Mouse (Mus musculus) hindbrain, embryonic 11.5 days (tissue): ENCODE data around the gene Clmp. TPM values are rescaled to one million over a fixed set of nuclear protein-coding genes. Genes with fewer than 3 reads are reported as not detected.
"Not testable (repeated sequence)": the region's sequence is repeated elsewhere in the genome, so short reads cannot be mapped to it uniquely, and the experiment has no call there.

Source experiments
- ATAC-seq: fragments of 200-750 bp; cut with Nextera tagmentation; 2 replicates; pipeline ENCODE4 v1.8.0; 2017; ENCODE audit warnings: mild to moderate bottlenecking, moderate TSS enrichment, moderate library complexity; ENCODE audit not compliant: low FRiP score
- DNase-seq: peaks from one replicate; pipeline ENCODE4 v3.0.0-alpha.2; 2015; ENCODE audit warnings: low spot score
- H3K27ac ChIP-seq: fragments of 300-500 bp; sonication (generic); 2 replicates; pipeline ENCODE4 v1.5.1; 2014; ENCODE audit warnings: mild to moderate bottlenecking, low read depth, low read length
- H3K27me3 ChIP-seq: fragments of 300-500 bp; sonication (generic); 2 replicates; pipeline ENCODE4 v1.6.1; 2014; ENCODE audit warnings: mild to moderate bottlenecking, low read length, moderate library complexity, mixed read lengths; ENCODE audit not compliant: control insufficient read depth, insufficient read depth
- H3K36me3 ChIP-seq: fragments of 300-500 bp; sonication (generic); 2 replicates; pipeline ENCODE4 v1.6.1; 2014; ENCODE audit warnings: mild to moderate bottlenecking, low read length, moderate library complexity, mixed read lengths; ENCODE audit not compliant: control insufficient read depth, insufficient read depth
- H3K4me1 ChIP-seq: fragments of 300-500 bp; sonication (generic); replicated peaks from 2 replicates; pipeline ENCODE4 v1.6.1; 2014; ENCODE audit warnings: low read length, mixed read lengths; ENCODE audit not compliant: control insufficient read depth, insufficient read depth
- H3K4me2 ChIP-seq: fragments of 300-500 bp; sonication (generic); replicated peaks from 2 replicates; pipeline ENCODE4 v1.6.1; 2014; ENCODE audit warnings: mild to moderate bottlenecking, low read depth, low read length
- H3K4me3 ChIP-seq: fragments of 300-500 bp; sonication (generic); 2 replicates; pipeline ENCODE4 v1.5.1; 2014; ENCODE audit warnings: low read depth, low read length
- H3K9ac ChIP-seq: fragments of 300-500 bp; sonication (generic); 2 replicates; pipeline ENCODE4 v1.6.1; 2014; ENCODE audit warnings: low read depth, low read length
- H3K9me3 ChIP-seq: fragments of 300-500 bp; sonication (generic); 2 replicates; pipeline ENCODE4 v1.6.1; 2016; ENCODE audit warnings: low read length; ENCODE audit not compliant: control insufficient read depth
- WGBS: fragments of 180-500 bp; shearing (Covaris S2); extraction: QIAGEN DNeasy Blood & Tissue Kit; methylation state at CpG from one replicate; pipeline ENCODE4 v1.1.7; 2014; 5-methylcytosine and 5-hydroxymethylcytosine counted together
- polyA plus RNA-seq: library from polyadenylated mRNA; unstranded; fragments of >200 nt; fragmentation: Nextera tagmentation; extraction: Ambion mirVana; gene quantifications from 2 replicates; pipeline ENCODE4 v1.2.1, GENCODE M21; 2014

Gene Clmp
- polyA plus RNA-seq, 1 experiment from 2014 or later = 45.6 TPM

DNA sequence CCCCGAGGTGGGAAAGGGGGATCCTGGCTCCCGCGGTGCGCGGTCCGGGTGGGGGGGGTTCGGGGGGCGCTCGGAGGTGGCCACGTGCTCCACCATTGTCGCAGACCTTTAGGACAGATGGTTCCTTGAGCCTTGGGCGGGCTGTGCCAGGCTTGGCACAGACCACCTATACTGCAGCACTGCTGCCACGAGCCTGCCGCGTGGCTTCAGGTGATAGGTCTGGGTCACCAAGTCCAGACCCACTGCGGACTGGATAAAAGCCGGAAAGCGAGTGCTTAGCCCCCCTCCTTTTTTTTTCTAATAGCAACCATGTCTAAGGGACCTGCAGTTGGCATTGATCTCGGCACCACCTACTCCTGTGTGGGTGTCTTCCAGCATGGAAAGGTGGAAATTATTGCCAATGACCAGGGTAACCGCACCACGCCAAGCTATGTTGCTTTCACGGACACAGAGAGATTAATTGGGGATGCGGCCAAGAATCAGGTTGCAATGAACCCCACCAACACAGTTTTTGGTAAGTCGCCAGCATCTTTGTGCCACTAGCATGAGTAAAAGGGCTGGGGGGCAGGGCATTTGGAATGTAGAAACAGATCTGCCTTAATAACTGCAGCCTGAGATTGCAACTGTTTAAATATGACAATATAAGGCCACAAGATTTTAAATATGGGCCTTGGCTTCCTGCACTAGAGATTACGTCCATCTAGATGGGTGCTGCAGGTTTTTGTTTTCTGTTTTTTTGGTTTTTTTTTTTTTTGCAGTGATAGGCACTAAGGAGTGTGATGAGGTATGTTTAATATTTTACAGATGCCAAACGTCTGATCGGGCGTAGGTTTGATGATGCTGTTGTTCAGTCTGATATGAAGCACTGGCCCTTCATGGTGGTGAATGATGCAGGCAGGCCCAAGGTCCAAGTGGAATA lies 116.1 kb downstream of the Clmp start:
- peak; percentile 51 for DNase-seq
- H3K9me3 ChIP-seq, H3K36me3 ChIP-seq, H3K4me1 ChIP-seq, H3K27me3 ChIP-seq: not testable (repeated sequence)
- peak overlapping the region; percentile 98 for H3K27ac ChIP-seq
- H3K9ac ChIP-seq = peak overlapping the region; percentile 99
- H3K4me2 ChIP-seq = peak overlapping the region; percentile 74
- ATAC-seq = peak; percentile 34
- WGBS = 1% methylated on average over 23 of the region's 28 CpGs
- peak overlapping the region; percentile 83 for H3K4me3 ChIP-seq

DNA sequence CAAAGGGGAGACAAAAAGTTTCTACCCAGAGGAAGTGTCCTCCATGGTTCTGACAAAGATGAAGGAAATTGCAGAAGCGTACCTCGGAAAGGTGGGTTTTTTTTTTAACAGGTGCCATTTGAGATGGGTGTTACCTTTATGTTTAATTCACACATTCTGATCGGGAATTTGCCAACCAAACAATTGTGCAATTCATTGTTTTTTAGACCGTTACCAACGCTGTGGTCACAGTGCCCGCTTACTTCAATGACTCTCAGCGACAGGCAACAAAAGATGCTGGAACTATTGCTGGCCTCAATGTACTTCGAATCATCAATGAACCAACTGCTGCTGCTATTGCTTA lies 116.7 kb downstream of the Clmp start:
- not testable (repeated sequence) for H3K4me1 ChIP-seq, H3K27me3 ChIP-seq, DNase-seq, H3K9me3 ChIP-seq, H3K36me3 ChIP-seq, H3K27ac ChIP-seq, ATAC-seq
- H3K4me2 ChIP-seq = peak overlapping the region; percentile 74
- WGBS = 5% methylated on average over 8 of the region's 8 CpGs
- peak overlapping the region; percentile 99 for H3K9ac ChIP-seq
- H3K4me3 ChIP-seq = peak overlapping the region; percentile 83

- H3K4me2 ChIP-seq, H3K4me1 ChIP-seq, H3K4me3 ChIP-seq: not testable (repeated sequence)
Observed at GRCm38 (mm10) chr9:40804576-40804975, 118.8 kb downstream of the Clmp start.

GRCm38 (mm10) chr9:40805263-40805662 lies 119.5 kb downstream of the Clmp start:
- no peak overlapping the region for H3K9ac ChIP-seq
- DNase-seq (peak; percentile 82), ATAC-seq (no peak)
- WGBS = 32% methylated on average over 2 of the region's 2 CpGs
- H3K27ac ChIP-seq = no peak overlapping the region
- no peaks in the 10 kb centered on the region; the same call in 1 of the 2 replicates for H3K4me1 ChIP-seq
- no peaks in the 10 kb centered on the region; the same call in 1 of the 2 replicates for H3K36me3 ChIP-seq
- H3K9me3 ChIP-seq = no peaks in the 10 kb centered on the region
- H3K4me2 ChIP-seq = no peak overlapping the region
- H3K4me3 ChIP-seq = no peak overlapping the region
- H3K27me3 ChIP-seq = no peaks in the 10 kb centered on the region

More at GRCm38 (mm10) chr9:40804576-40804975, 118.8 kb downstream of the Clmp start:
- not testable (repeated sequence) for H3K27me3 ChIP-seq, DNase-seq, H3K36me3 ChIP-seq, H3K9ac ChIP-seq, H3K9me3 ChIP-seq, H3K27ac ChIP-seq, ATAC-seq
- 71% methylated on average over 3 of the region's 3 CpGs for WGBS

- 30% methylated on average over 5 of the region's 5 CpGs for WGBS
- Histone ChIP-seq H3K36me3 (no peaks in the 10 kb centered on the region; the same call in 1 of the 2 replicates), H3K4me2 (no peak overlapping the region), H3K4me3 (no peak overlapping the region), H3K4me1 (no peaks in the 10 kb centered on the region; the same call in 1 of the 2 replicates), H3K27ac (peak overlapping the region; percentile 30; the same call in 1 of the 2 replicates), H3K9me3 (no peaks in the 10 kb centered on the region), H3K27me3 (no peaks in the 10 kb centered on the region), H3K9ac (no peak overlapping the region)
- ATAC-seq = peak; percentile 25; the same call in 1 of the 2 replicates
- peak; percentile 74 for DNase-seq
Observed at GRCm38 (mm10) chr9:40806440-40807288, 120.9 kb downstream of the Clmp start.

DNA sequence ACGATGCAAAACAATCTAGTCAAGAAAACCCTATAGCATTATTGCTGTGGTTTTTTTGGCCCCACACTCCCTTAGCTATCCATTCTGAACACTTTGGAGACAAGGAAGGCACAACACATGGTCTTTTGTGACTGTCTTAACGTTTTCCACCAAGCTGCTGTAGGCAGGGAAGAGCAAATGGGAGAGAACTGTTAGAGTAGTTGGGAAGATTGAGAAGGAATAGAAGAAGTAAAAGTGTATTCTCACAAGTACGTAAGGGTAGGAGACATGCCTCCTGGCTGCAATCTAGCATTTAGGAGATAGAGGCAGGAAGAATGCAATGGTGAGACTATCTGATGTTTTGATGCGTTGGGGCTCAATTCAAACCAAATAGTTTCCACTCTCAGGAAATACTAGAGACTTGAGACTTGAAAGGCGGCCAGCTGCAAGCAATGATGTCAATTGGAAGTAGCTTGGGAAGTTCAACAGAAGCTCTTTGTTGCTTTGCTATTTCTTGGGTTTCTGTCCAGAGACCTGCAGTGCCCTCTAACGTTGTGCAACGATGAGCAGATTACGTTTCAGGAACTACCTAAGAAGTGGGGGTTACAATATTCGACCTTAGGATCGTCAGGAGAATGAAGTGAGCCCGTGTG lies 121.6 kb downstream of the Clmp start:
- ATAC-seq (no peak), DNase-seq (peak; percentile 27)
- Histone ChIP-seq H3K4me1 (no peaks in the 10 kb centered on the region; the same call in 1 of the 2 replicates), H3K27ac (0 out of 2 replicates have a peak overlapping the region, but pooled peaks have one; percentile 13), H3K4me2 (no peak overlapping the region), H3K9ac (0 out of 2 replicates have a peak overlapping the region, but pooled peaks have one; percentile 7), H3K4me3 (no peak overlapping the region), H3K27me3 (no peaks in the 10 kb centered on the region), H3K9me3 (no peaks in the 10 kb centered on the region), H3K36me3 (no peaks in the 10 kb centered on the region; the same call in 1 of the 2 replicates)
- WGBS = 29% methylated on average over 11 of the region's 11 CpGs

GRCm38 (mm10) chr9:40808061-40808906 lies 122.5 kb downstream of the Clmp start:
- ATAC-seq = peak; percentile 61
- Histone ChIP-seq H3K9ac (no peak overlapping the region), H3K9me3 (no peaks in the 10 kb centered on the region)

More at GRCm38 (mm10) chr9:40808061-40808906, 122.5 kb downstream of the Clmp start:
- DNase-seq = peak; percentile 43
- Histone ChIP-seq H3K4me1 (no peaks in the 10 kb centered on the region; the same call in 1 of the 2 replicates), H3K27ac (peak overlapping the region; percentile 66), H3K36me3 (no peaks in the 10 kb centered on the region; the same call in 1 of the 2 replicates), H3K4me3 (no peak overlapping the region), H3K4me2 (no peak overlapping the region), H3K27me3 (no peaks in the 10 kb centered on the region)
- WGBS = 19% methylated on average over 16 of the region's 16 CpGs
